Mouse (Mus musculus) G1E (cell line): Measurements from ENCODE around the gene Mrpl54. TPM values are rescaled to one million over a fixed set of nuclear protein-coding genes. Genes with fewer than 3 reads are reported as not detected.
A peak's percentile ranks its signal among the peaks of the same experiment; 100 is the strongest.

Experiments used
- ATAC-seq: 2 replicates; pipeline ENCODE4 v1.8.0; 2016; ENCODE audit warnings: mild to moderate bottlenecking; ENCODE audit not compliant: insufficient number of reproducible peaks, poor library complexity, low FRiP score, severe bottlenecking; ENCODE audit errors: extremely low read depth
- DNase-seq: peaks from one replicate; pipeline ENCODE4 v3.0.0; 2012; ENCODE audit warnings: low spot score
- H3K27me3 ChIP-seq: 2 replicates; pipeline ENCODE4 v1.6.1; 2012; ENCODE audit warnings: mild to moderate bottlenecking, low read length, inconsistent platforms; ENCODE audit not compliant: insufficient read depth
- H3K36me3 ChIP-seq: replicated peaks from 2 replicates; pipeline ENCODE3; 2012; ENCODE audit warnings: mild to moderate bottlenecking, inconsistent platforms
- H3K4me1 ChIP-seq: 2 replicates; pipeline ENCODE4 v1.6.1; 2012; ENCODE audit warnings: low read depth, low read length, inconsistent platforms, mixed read lengths; ENCODE audit not compliant: insufficient read depth
- H3K4me3 ChIP-seq: 2 replicates; pipeline ENCODE4 v1.5.1; 2012; ENCODE audit warnings: low read depth, mild to moderate bottlenecking, inconsistent platforms, low read length, moderate library complexity, mixed read lengths
- H3K9me3 ChIP-seq: replicated peaks from 2 replicates; pipeline ENCODE4 v1.6.1; 2012; ENCODE audit warnings: inconsistent platforms
- CTCF ChIP-seq: IDR thresholded peaks from 2 replicates; pipeline ENCODE4 v1.5.1; 2012; ENCODE audit warnings: low read depth, low read length, inconsistent platforms, mixed read lengths
- GATA1 ChIP-seq: IDR thresholded peaks from 2 replicates; pipeline ENCODE4 v1.6.1; 2012; ENCODE audit warnings: borderline replicate concordance, low read length, inconsistent platforms, mixed read lengths
- GATA2 ChIP-seq: IDR thresholded peaks from 2 replicates; pipeline ENCODE4 v1.6.1; 2012; ENCODE audit warnings: low read depth, low read length, inconsistent platforms, borderline replicate concordance
- POLR2AphosphoS5 ChIP-seq: IDR thresholded peaks from 2 replicates; pipeline ENCODE4 v1.6.1; 2012; ENCODE audit warnings: low read depth, low read length, inconsistent platforms; ENCODE audit not compliant: insufficient replicate concordance
- TAL1 ChIP-seq: conservative IDR thresholded peaks from 2 replicates; pipeline ENCODE4 v1.6.1; 2012; ENCODE audit warnings: low read depth, low read length, inconsistent platforms, mixed read lengths
- polyA plus RNA-seq: library from polyadenylated mRNA; stranded (reverse); fragments of >175 nt; gene quantifications from 2 replicates; pipeline ENCODE4 v1.2.3, GENCODE M21; 2012
- total RNA-seq, 2 experiments: library from RNA; stranded (forward) in 1 of 2; stranded (reverse) in 1 of 2; fragments of 200-1000 nt in 1 of 2; fragments of >200 nt in 1 of 2; fragmentation: Nextera tagmentation in 1 of 2; gene quantifications; 2 replicates each; pipeline ENCODE4 v1.2.3; 2014 to 2017

Gene Mrpl54
- total and polyA plus RNA-seq, 3 experiments = 75.6 to 612 (median 186) TPM

DNA sequence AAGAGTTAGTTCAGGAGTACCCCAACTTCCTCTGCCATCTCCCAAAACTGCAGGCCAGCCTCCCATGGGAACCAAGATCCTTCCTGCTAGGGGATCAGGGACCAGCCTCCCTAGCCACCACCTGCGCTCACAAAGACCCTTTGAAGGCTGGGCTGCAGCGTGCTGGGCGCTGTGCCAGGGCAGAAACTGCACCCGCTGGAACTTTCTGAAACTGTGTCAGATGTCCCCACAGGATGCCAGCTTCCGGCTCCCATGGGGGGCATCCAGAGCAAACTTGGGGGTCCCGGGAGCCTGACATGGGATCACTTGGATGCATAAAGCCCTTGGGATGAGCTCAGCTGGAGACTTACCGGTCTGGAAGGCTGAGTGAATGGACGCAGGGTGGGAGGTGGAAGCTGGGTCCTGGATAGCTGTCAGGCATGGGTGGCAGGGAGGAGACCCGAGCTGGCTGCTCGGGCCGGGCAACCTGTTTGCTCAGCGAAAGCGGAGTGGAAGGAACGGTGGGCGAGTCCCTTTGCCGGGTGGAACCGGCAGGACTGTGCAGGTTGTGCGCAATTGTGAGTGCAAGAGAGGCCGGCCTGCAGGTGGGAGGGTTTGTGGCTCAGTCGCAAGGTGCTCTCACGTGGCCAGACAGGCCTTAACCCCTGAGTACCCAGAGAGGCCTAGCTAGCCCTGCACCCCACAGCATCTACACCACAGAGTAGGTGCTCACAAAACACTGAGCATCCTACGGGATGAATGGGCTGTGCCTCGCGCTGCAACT, 24.1 kb upstream of the Mrpl54 start:
- TF ChIP-seq POLR2AphosphoS5 (no peak), GATA1 (no peak), TAL1 (no peak), CTCF (no peak), GATA2 (no peak)
- H3K4me3 ChIP-seq = peak overlapping the region; percentile 57; the same call in 1 of the 2 replicates
- peaks cover 15% of the 10 kb centered on the region; the same call in 1 of the 2 replicates for H3K27me3 ChIP-seq
- DNase-seq (no peak), ATAC-seq (no peak)
- peaks cover 83% of the 10 kb centered on the region for H3K4me1 ChIP-seq
- no peaks in the 10 kb centered on the region for H3K9me3 ChIP-seq
- H3K36me3 ChIP-seq = peaks cover 20% of the 10 kb centered on the region

DNA sequence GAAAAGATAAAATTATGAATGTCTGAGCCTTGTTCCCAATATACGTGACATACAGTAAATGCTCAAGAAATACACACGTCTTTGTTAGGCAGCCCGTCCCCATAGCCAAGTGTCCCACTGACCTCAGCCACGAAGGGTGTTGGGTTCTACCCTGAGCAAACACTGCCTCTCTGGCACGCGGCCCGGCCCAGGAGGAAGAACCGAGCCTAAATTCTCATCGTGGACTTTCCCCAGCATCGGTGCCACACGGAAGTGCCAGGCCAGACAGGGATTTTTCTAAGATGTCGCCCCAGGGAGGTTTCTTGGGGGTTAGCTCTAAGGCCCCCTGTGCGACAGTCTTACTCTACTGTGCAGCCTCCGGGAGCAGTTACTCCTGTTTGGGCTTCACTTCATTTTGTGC, 23.1 kb upstream of the Mrpl54 start:
- H3K9me3 ChIP-seq = no peaks in the 10 kb centered on the region
- H3K27me3 ChIP-seq = peaks cover 23% of the 10 kb centered on the region
- H3K4me1 ChIP-seq = peaks cover 82% of the 10 kb centered on the region
- peaks cover 9% of the 10 kb centered on the region for H3K36me3 ChIP-seq
- DNase-seq (no peak), ATAC-seq (no peak)
- TF ChIP-seq POLR2AphosphoS5 (no peak), GATA2 (no peak), GATA1 (no peak), TAL1 (no peak), CTCF (no peak)
- H3K4me3 ChIP-seq = no peak overlapping the region

DNA sequence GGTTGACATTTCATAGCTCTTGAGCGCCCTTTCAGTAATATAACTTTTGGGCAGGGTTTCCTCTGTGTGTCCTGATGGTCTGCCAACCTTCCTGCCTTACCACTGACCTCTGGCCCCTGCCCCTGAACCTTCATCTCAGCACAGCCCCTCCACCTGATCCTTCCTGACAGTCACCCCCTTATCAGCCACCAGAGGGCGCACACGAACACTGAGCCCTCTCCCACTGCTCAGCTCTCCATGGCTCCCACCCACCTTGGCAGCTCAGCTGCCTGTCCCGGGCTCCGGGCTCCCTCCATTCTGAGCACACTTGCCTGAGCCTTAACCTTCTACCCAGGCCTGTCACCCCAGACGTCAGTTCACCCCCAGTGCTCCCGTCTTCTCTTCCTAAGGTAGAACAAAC, 22.5 kb upstream of the Mrpl54 start:
- Histone ChIP-seq H3K4me1 (peaks cover 82% of the 10 kb centered on the region), H3K4me3 (no peak overlapping the region), H3K27me3 (peaks cover 28% of the 10 kb centered on the region), H3K36me3 (peaks cover 4% of the 10 kb centered on the region), H3K9me3 (no peaks in the 10 kb centered on the region)
- peak; percentile 77 for TF ChIP-seq CTCF
- TF ChIP-seq TAL1 = no peak
- no peak for TF ChIP-seq GATA1
- TF ChIP-seq GATA2 = no peak
- TF ChIP-seq POLR2AphosphoS5 = no peak
- ATAC-seq (no peak), DNase-seq (peak; percentile 51)

DNA sequence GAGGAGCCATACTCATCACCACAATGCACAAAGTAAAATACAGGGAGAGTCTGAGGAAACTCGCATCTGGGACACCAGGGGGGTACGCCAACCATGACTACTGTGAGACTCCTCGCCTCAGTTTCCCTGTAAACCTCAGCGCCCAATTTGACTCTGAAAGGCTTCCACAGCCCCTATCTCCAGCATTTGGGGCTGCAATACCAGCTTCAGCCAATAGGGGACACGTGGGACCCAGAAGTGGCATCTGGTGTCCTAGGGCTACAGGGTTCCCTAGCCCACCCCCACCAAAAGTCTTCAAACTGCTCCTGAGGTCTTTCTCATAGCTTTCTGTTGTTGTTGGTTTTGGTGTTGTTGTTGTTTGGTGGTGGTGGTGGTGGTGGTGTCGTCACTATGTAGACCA, 21.9 kb upstream of the Mrpl54 start:
- Histone ChIP-seq H3K4me1 (peaks cover 78% of the 10 kb centered on the region), H3K9me3 (no peaks in the 10 kb centered on the region), H3K27me3 (peaks cover 35% of the 10 kb centered on the region), H3K36me3 (no peaks in the 10 kb centered on the region), H3K4me3 (no peak overlapping the region)
- DNase-seq = no peak
- no peak for ATAC-seq
- TF ChIP-seq GATA1 (no peak), CTCF (peak; percentile 61)

DNA sequence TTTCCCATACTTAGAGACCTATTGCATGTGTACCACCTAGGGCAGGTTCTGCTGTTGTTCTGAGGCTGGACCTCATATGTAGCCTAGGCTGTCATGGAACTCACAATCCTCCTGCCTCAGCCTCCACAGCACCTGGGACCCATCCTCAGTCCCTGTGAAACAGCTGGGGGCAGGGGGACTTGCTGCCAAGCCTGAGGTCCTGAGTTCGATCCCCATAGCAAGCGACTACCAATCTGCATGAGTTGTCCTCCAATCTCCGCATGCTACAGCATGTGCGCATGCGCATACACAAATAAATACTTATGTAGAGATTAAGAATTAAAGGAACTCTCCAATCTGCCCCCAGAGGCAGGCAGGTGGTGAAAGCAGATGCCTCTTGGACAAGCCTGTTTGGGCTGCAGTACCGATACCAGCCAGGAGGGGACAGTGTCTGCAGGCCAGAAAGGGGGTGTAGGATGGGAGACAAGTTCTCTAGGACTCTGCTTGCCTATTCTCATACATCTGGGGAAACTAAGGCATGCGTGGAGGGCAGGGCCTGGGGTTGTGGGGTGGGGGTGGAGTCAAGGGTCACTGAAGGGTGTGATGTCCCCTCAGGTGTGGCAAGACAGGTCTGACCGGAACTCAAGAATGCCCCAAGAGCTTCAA, 20.9 kb upstream of the Mrpl54 start:
- H3K4me1 ChIP-seq = peaks cover 74% of the 10 kb centered on the region
- H3K4me3 ChIP-seq = no peak overlapping the region
- peaks cover 43% of the 10 kb centered on the region for H3K27me3 ChIP-seq
- H3K9me3 ChIP-seq = no peaks in the 10 kb centered on the region
- DNase-seq (no peak), ATAC-seq (no peak)
- H3K36me3 ChIP-seq = no peaks in the 10 kb centered on the region
- TF ChIP-seq GATA2 (no peak), POLR2AphosphoS5 (no peak), CTCF (peak; percentile 99), TAL1 (no peak), GATA1 (no peak)

DNA sequence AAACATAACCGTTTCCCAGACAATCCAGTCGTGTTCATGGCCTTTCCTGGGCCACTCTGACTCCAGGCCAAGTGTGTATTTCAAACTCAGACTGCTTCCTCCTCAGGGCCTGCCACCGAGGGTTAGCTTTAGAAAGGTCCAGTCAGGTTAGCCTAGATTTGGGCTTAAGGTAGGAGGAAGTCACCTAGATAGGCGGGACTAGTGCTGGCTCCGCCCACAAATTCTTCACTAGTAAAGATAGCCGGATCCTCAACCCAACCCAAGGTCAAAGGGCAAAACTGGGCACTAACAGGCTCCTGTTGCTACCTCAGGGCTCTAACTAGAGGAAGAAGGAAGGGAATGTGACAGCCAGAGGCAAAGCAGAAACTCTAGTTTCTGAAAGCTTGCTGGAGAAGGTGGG, 19.9 kb upstream of the Mrpl54 start:
- no peak for DNase-seq
- Histone ChIP-seq H3K4me3 (no peak overlapping the region), H3K9me3 (no peaks in the 10 kb centered on the region), H3K27me3 (peaks cover 50% of the 10 kb centered on the region), H3K4me1 (peaks cover 66% of the 10 kb centered on the region), H3K36me3 (no peaks in the 10 kb centered on the region)
- no peak for TF ChIP-seq CTCF
- TF ChIP-seq GATA2 = no peak
- no peak for TF ChIP-seq TAL1
- no peak for TF ChIP-seq POLR2AphosphoS5
- TF ChIP-seq GATA1 = no peak
- ATAC-seq = no peak
